In the genomic region with DNA sequence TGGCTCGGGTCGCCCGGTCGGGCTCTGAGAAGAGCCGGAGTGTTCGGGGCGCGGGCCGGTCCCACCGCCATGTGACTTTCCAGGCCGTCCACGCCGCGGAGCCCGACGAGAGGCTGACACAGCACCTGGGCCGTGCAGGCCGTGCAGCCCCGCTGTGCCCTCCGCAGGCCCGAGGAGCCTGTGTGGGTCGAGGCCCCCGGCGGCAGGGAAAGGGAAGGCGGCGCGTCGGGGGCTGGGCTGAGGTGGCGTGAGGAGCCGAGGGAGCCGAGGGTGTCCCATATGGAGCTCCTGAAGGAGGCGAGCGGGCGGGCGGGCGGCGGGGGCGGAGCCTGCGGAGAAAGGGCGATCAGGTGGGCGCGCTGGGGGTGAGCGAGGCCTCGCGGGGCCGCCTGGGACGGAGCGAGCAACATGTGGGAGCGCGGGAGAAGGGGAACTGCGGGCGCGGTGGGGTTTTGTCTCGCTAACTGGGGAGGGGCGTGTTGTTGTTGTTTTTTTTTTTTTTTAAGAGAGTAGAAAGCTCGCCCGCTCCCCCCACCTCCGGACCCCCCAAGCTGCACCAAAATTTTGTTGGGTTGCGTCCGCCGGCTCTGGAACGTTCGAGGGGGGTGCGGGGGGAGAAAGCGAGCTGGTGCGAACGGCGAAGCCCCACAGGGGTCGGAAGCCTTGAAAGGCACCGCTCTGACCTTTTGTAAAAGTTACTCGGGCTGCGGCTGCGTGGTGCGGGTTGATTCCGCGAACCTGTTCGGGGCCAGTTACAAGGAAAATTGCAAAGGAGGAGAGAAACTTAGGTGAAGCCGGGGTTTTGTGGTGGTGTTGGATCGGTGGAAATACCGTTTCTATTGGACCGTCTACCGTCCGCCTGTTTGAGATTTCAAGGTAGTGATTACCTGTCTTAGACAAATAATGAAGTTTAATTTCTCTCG, we compare ENCODE assay signal across 8 mouse cellular contexts. TPM values are rescaled to one million over a fixed set of nuclear protein-coding genes. Genes with fewer than 3 reads are reported as not detected.
DNase-seq lines count a peak whose midpoint lies in the region; ATAC-seq lines count a peak whose summit lies in the region.

No protein-coding gene starts in this region.

- peaks cover 10% of the 10 kb centered on the region for H3K4me1 ChIP-seq in heart, embryonic 12.5 days (replicated peaks)
- peaks cover 12% of the 10 kb centered on the region for H3K4me1 ChIP-seq in kidney, embryonic 15.5 days
- H3K4me1 ChIP-seq in neural tube, embryonic 14.5 days (ENCODE audit: control insufficient read depth, insufficient read depth, low read length): peaks cover 4% of the 10 kb centered on the region; the same call in 1 of the 2 replicates

- H3K27ac ChIP-seq in heart, embryonic 12.5 days (ENCODE audit: poor library complexity, severe bottlenecking): peak overlapping the region; percentile 97
- peak overlapping the region; percentile 99 for H3K27ac ChIP-seq in kidney, embryonic 15.5 days
- H3K27ac ChIP-seq in neural tube, embryonic 14.5 days (ENCODE audit: low read depth, low read length): peak overlapping the region; percentile 96

- H3K4me2 ChIP-seq in heart, embryonic 12.5 days: peak overlapping the region; percentile 80
- H3K4me2 ChIP-seq in kidney, embryonic 15.5 days: peak overlapping the region; percentile 71
- H3K4me2 ChIP-seq in neural tube, embryonic 14.5 days (ENCODE audit: low read depth, low read length): peak overlapping the region; percentile 87

- no peaks in the 10 kb centered on the region for H3K36me3 ChIP-seq in heart, embryonic 12.5 days
- H3K36me3 ChIP-seq in kidney, embryonic 15.5 days: no peaks in the 10 kb centered on the region
- H3K36me3 ChIP-seq in neural tube, embryonic 14.5 days (ENCODE audit: control insufficient read depth, insufficient read depth, low read length): no peaks in the 10 kb centered on the region

- ATAC-seq in heart, embryonic 12.5 days (ENCODE audit: insufficient number of reproducible peaks, low FRiP score): peak; percentile 88
- ATAC-seq in kidney, embryonic 15.5 days (replicated peaks; ENCODE audit: low FRiP score): peak; percentile 93
- peak; percentile 89 for ATAC-seq in neural tube, embryonic 14.5 days (ENCODE audit: low read depth)

- peak overlapping the region; percentile 86 for H3K9ac ChIP-seq in heart, embryonic 12.5 days
- peak overlapping the region; percentile 91 for H3K9ac ChIP-seq in kidney, embryonic 15.5 days
- H3K9ac ChIP-seq in neural tube, embryonic 14.5 days (replicated peaks; ENCODE audit: low read depth, low read length): peak overlapping the region; percentile 84

- H3K27me3 ChIP-seq in heart, embryonic 12.5 days (replicated peaks): no peaks in the 10 kb centered on the region
- H3K27me3 ChIP-seq in kidney, embryonic 15.5 days: no peaks in the 10 kb centered on the region
- H3K27me3 ChIP-seq in neural tube, embryonic 14.5 days (ENCODE audit: control insufficient read depth, insufficient read depth, low read length): no peaks in the 10 kb centered on the region; the same call in 1 of the 2 replicates

- under 1% methylated on average over 84 of the region's 84 CpGs for WGBS in heart, embryonic 12.5 days
- under 1% methylated on average over 84 of the region's 84 CpGs for whole genome bisulfite sequencing in kidney, embryonic 15.5 days
- WGBS in neural tube, embryonic 14.5 days: under 1% methylated on average over 80 of the region's 84 CpGs

- no peaks in the 10 kb centered on the region for H3K9me3 ChIP-seq in heart, embryonic 12.5 days (replicated peaks)
- H3K9me3 ChIP-seq in kidney, embryonic 15.5 days (replicated peaks): no peaks in the 10 kb centered on the region
- H3K9me3 ChIP-seq in neural tube, embryonic 14.5 days (ENCODE audit: control insufficient read depth, low read length): no peaks in the 10 kb centered on the region

- H3K4me3 ChIP-seq in heart, embryonic 12.5 days: peak overlapping the region; percentile 74
- peak overlapping the region; percentile 86 for H3K4me3 ChIP-seq in kidney, embryonic 15.5 days (replicated peaks)
- H3K4me3 ChIP-seq in neural tube, embryonic 14.5 days (ENCODE audit: low read depth, low read length): peak overlapping the region; percentile 92

- peak; percentile 47 for DNase-seq in CD4-positive helper T cell, adult 2 months (ENCODE audit: low read depth, low spot score)
- peak; percentile 50 for DNase-seq in adipocyte (ENCODE audit: low spot score)
- peak; percentile 73 for DNase-seq in embryo, embryonic 11.5 days (ENCODE audit: low read depth, low spot score)
- peak; percentile 10 to 38 for DNase-seq in lung, adult 18-20 months
- peak; percentile 75 for DNase-seq in thymus, postnatal 14 days

RNA-seq across cellular contexts. Expression of gene Larp4, which starts 3.4 kb away (rescaled TPM):
- 38.0 and 40.7 TPM in 2 replicates for polyA plus RNA-seq in heart, embryonic 12.5 days (2016; fragmentation: Nextera tagmentation; extraction: Ambion mirVana)
- polyA plus RNA-seq in kidney, embryonic 15.5 days (2015; fragmentation: Nextera tagmentation; extraction: Ambion mirVana): 38.6 and 39.4 TPM in 2 replicates
- polyA plus RNA-seq in neural tube, embryonic 14.5 days (2014; fragmentation: Nextera tagmentation; extraction: Ambion mirVana): 29.7 and 32.5 TPM in 2 replicates

RNA-seq across cellular contexts. Expression of gene Fam186a, which starts 6.4 kb away (rescaled TPM):
- polyA plus RNA-seq in heart, embryonic 12.5 days (2016; fragmentation: Nextera tagmentation; extraction: Ambion mirVana): not detected in 2 replicates
- polyA plus RNA-seq in kidney, embryonic 15.5 days (2015; fragmentation: Nextera tagmentation; extraction: Ambion mirVana): not detected in 2 replicates
- 0.11 TPM in 1 of 2 replicates, not detected in the other for polyA plus RNA-seq in neural tube, embryonic 14.5 days (2014; fragmentation: Nextera tagmentation; extraction: Ambion mirVana)

Comparison
In these comparisons a context has a peak if more than half of its experiments do, and no peak if none do; other contexts are left out.
1. Peak in every context shown above with its lines: DNase-seq, ATAC-seq, H3K4me3 ChIP-seq and H3K27ac ChIP-seq.
2. DNase-seq: peak in every context shown above with its lines; median percentile 75 in thymus, postnatal 14 days; 73 in embryo, embryonic 11.5 days; 50 in adipocyte; 47 in CD4-positive helper T cell, adult 2 months; 24 in lung, adult 18-20 months.